Mouse (Mus musculus) E14TG2a.4 (cell line): ENCODE measurements around the gene H2al1h.
"Not testable (repeated sequence)": the region's sequence is repeated elsewhere in the genome, so short reads cannot be mapped to it uniquely, and the experiment has no call there.

Experiments used
- CTCF ChIP-seq: conservative IDR thresholded peaks from 2 replicates; pipeline ENCODE4 v1.5.1; 2014; ENCODE audit warnings: low read length
- POU5F1 ChIP-seq: IDR thresholded peaks from 2 replicates; pipeline ENCODE4 v1.6.1; 2014; ENCODE audit warnings: low read length, borderline replicate concordance

DNA sequence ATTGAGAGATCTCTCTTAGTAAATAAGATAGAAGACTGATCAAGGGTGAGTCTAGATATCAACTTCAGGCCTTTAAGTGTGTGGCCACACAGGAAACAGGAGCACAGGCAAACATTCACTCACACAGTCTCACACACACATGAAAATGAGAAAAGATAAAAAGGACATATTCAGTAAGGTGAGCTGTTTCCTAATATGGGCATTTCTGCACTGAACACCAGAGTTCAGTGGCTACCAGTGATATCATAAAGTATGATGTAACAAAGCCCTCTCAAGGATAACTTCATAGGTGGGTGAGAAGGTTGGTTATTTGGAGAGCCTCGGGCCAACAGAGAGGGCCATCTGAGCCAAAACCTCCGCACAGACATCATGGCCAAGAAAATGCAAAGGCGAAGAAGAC is 3.3 kb upstream of the H2al1h start, which contains the start of gene H2al1g:
- TF ChIP-seq CTCF, POU5F1: not testable (repeated sequence)
